Mouse (Mus musculus) embryonic facial prominence, embryonic 12.5 days (tissue): ENCODE data around the gene Vps9d1. TPM values are rescaled to one million over a fixed set of nuclear protein-coding genes. Genes with fewer than 3 reads are reported as not detected.
"Not testable (repeated sequence)": the region's sequence is repeated elsewhere in the genome, so short reads cannot be mapped to it uniquely, and the experiment has no call there.

Experiments used
- ATAC-seq: fragments of 200-750 bp; cut with Nextera tagmentation; 2 replicates; pipeline ENCODE4 v1.8.0; 2017; ENCODE audit not compliant: insufficient number of reproducible peaks, insufficient read depth, low FRiP score, low TSS enrichment
- H3K27ac ChIP-seq: fragments of 300-500 bp; sonication (generic); 2 replicates; pipeline ENCODE4 v1.5.1; 2016; ENCODE audit warnings: mild to moderate bottlenecking
- H3K27me3 ChIP-seq: fragments of 300-500 bp; sonication (generic); 2 replicates; pipeline ENCODE4 v1.6.1; 2016; ENCODE audit warnings: mild to moderate bottlenecking, moderate library complexity
- H3K36me3 ChIP-seq: fragments of 300-500 bp; sonication (generic); 2 replicates; pipeline ENCODE4 v1.6.1; 2016; ENCODE audit warnings: mild to moderate bottlenecking
- H3K4me1 ChIP-seq: fragments of 300-500 bp; sonication (generic); 2 replicates; pipeline ENCODE4 v1.6.1; 2016
- H3K4me2 ChIP-seq: fragments of 300-500 bp; sonication (generic); replicated peaks from 2 replicates; pipeline ENCODE4 v1.6.1; 2016; ENCODE audit warnings: mild to moderate bottlenecking, moderate library complexity
- H3K4me3 ChIP-seq: fragments of 300-500 bp; sonication (generic); 2 replicates; pipeline ENCODE4 v1.5.1; 2016; ENCODE audit warnings: mild to moderate bottlenecking
- H3K9ac ChIP-seq: fragments of 300-500 bp; sonication (generic); 2 replicates; pipeline ENCODE4 v1.6.1; 2016; ENCODE audit warnings: mild to moderate bottlenecking, moderate library complexity
- H3K9me3 ChIP-seq: fragments of 300-500 bp; sonication (generic); 2 replicates; pipeline ENCODE4 v1.6.1; 2016; ENCODE audit warnings: mild to moderate bottlenecking, moderate library complexity
- WGBS: fragments of 180-500 bp; shearing (Covaris S2); methylation state at CpG from one replicate; pipeline ENCODE4 v1.1.7; 2016; 5-methylcytosine and 5-hydroxymethylcytosine counted together
- polyA plus RNA-seq: library from polyadenylated mRNA; unstranded; fragments of >200 nt; fragmentation: Nextera tagmentation; extraction: Ambion mirVana; gene quantifications from 2 replicates; pipeline ENCODE4 v1.2.1, GENCODE M21; 2016

Gene Vps9d1
- polyA plus RNA-seq, 1 experiment from 2014 or later: 35.1 TPM

DNA sequence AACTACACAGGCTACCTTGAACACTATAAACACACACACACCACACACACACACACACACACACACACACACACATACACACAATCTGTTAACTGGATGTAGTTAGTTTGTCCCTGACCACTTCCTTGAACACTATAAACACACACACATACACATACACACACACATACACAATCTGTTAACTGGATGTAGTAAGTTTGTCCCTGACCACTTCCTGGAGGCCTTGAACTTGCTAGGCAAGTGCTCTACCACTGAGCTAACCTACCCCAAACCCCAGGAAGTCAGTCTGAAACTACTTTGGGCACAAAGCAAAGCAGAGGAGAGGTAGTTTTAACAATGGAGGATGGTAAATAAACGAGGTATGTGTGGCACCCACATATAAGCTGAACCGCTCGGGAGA is 50.6 kb downstream of the Vps9d1 start:
- H3K27me3 ChIP-seq: no peaks in the 10 kb centered on the region
- peaks cover 37% of the 10 kb centered on the region for H3K36me3 ChIP-seq
- H3K4me1 ChIP-seq: no peaks in the 10 kb centered on the region
- ATAC-seq: no peak
- no peaks in the 10 kb centered on the region for H3K9me3 ChIP-seq
- H3K27ac ChIP-seq: no peak overlapping the region
- H3K4me2 ChIP-seq: no peak overlapping the region
- WGBS: 82% methylated on average over 3 of the region's 3 CpGs
- no peak overlapping the region for H3K9ac ChIP-seq
- H3K4me3 ChIP-seq: no peak overlapping the region

DNA sequence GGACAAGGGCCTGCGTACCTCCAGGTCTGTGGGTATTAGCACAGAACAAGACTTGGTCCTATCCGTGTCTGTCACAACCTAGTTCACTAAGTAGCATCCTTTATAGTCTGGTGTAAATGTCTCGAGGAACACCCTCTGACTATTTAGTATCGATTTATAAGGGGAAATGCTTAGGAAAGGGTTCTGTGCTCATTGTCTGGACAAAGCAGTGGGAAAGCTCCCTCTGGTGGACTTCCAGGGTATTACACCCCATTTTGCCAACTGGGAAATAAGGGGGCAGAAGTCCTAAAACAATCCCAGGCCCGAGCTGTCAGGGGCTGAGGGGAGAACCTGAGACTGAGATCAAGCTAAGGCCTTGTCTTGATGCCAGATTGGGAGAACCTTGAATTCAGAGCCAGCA is 51.9 kb downstream of the Vps9d1 start:
- 32% methylated on average over 5 of the region's 5 CpGs for WGBS
- Histone ChIP-seq H3K9me3 (no peaks in the 10 kb centered on the region), H3K4me1 (no peaks in the 10 kb centered on the region), H3K4me3 (no peak overlapping the region), H3K27me3 (no peaks in the 10 kb centered on the region), H3K27ac (no peak overlapping the region), H3K36me3 (peaks cover 24% of the 10 kb centered on the region), H3K9ac (no peak overlapping the region), H3K4me2 (no peak overlapping the region)
- ATAC-seq: no peak

DNA sequence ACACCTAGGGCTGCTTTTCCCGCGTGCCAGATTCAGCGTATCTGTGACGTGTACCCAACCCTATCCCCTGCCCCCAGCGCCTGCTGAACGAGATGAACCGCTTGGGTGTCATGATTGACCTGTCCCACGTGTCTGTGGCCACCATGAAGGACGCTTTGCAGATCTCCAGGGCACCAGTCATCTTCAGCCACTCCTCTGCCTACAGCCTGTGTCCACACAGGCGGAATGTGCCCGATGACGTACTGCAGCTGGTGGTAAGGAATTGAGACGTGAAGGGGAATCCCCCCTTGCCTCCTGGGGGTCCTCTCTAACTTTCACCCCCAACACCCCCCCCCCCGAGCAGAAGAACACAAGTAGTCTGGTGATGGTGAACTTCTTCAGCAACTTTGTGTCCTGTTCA is 54.3 kb downstream of the Vps9d1 start:
- no peaks in the 10 kb centered on the region for H3K4me1 ChIP-seq
- 71% methylated on average over 14 of the region's 14 CpGs for WGBS
- H3K9ac ChIP-seq: no peak overlapping the region
- no peaks in the 10 kb centered on the region for H3K9me3 ChIP-seq
- peaks cover 5% of the 10 kb centered on the region; the same call in 1 of the 2 replicates for H3K36me3 ChIP-seq
- no peak overlapping the region for H3K27ac ChIP-seq
- H3K4me2 ChIP-seq: no peak overlapping the region
- H3K4me3 ChIP-seq: no peak overlapping the region
- ATAC-seq: no peak
- no peaks in the 10 kb centered on the region for H3K27me3 ChIP-seq

DNA sequence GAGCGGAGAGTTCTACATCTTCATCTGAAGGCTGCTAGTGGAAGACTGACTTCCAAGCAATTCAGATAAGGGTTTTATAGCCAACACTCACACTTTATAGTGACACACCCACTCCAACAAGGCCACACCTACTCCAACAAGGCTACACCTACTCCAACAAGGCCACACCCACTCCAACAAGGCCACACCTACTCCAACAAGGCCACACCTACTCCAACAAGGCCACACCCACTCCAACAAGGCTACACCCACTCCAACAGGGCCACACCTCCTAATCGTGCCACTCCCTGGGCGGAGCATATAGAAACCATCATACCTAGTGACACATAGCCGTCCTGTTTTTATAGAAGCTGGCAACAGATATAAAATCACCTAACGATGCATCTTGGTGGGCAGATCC is 57.1 kb downstream of the Vps9d1 start:
- H3K9ac ChIP-seq, H3K36me3 ChIP-seq, ATAC-seq, H3K9me3 ChIP-seq, H3K27me3 ChIP-seq, H3K4me3 ChIP-seq, H3K27ac ChIP-seq, H3K4me1 ChIP-seq, H3K4me2 ChIP-seq: not testable (repeated sequence)
- WGBS: 70% methylated on average over 5 of the region's 5 CpGs

DNA sequence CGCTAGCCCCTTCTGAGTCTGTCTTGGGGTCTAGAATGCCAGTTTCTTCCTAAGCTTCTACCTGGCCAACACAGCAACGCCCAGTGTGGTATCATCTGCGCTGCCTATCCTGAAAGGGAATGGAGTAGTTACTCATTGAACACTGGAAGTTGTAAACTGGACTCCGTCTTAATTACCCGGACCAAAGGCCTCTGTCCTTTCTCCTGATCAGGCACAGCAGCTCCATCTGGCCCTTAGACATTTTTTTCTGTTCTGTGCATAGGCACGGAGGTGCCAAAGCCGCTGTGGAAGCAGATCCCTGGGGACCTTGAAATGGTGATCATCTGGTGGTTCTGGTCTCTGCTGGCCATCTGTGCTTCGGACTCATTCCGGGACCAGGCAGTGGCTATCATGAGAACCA is 60.4 kb downstream of the Vps9d1 start:
- no peaks in the 10 kb centered on the region for H3K9me3 ChIP-seq
- ATAC-seq: no peak
- H3K36me3 ChIP-seq: no peaks in the 10 kb centered on the region
- H3K9ac ChIP-seq: no peak overlapping the region
- 84% methylated on average over 9 of the region's 9 CpGs for WGBS
- H3K27ac ChIP-seq: no peak overlapping the region
- H3K4me1 ChIP-seq: no peaks in the 10 kb centered on the region
- no peak overlapping the region for H3K4me2 ChIP-seq
- no peaks in the 10 kb centered on the region for H3K27me3 ChIP-seq
- no peak overlapping the region for H3K4me3 ChIP-seq

Other genes starting within 250 kb of the Vps9d1 start
- gene Ankrd11, start 212.1 kb downstream of the Vps9d1 start, polyA plus RNA-seq: 73.1 and 102 TPM in 2 replicates
- gene Spg7, start 191.4 kb downstream of the Vps9d1 start, polyA plus RNA-seq: 55.5 and 58.2 TPM in 2 replicates
- gene Rpl13, start 152.0 kb downstream of the Vps9d1 start, polyA plus RNA-seq: 1,455 and 1,462 TPM in 2 replicates
- gene Cpne7, start 137.0 kb downstream of the Vps9d1 start, polyA plus RNA-seq: 0.59 and 1.4 TPM in 2 replicates
- gene Sult5a1, start 96.0 kb downstream of the Vps9d1 start, polyA plus RNA-seq: 19.2 and 24.1 TPM in 2 replicates
- 1.6 and 2.3 TPM in 2 replicates for gene Dpep1, start 68.1 kb downstream of the Vps9d1 start, polyA plus RNA-seq
- gene Chmp1a, start 41.6 kb downstream of the Vps9d1 start, polyA plus RNA-seq: 142 and 152 TPM in 2 replicates
- gene Spata33, start 41.5 kb downstream of the Vps9d1 start, polyA plus RNA-seq: 5.9 and 7.0 TPM in 2 replicates
- 38.5 and 40.6 TPM in 2 replicates for gene Cdk10, start 29.5 kb downstream of the Vps9d1 start, polyA plus RNA-seq
- 2.9 and 3.3 TPM in 2 replicates for gene Spata2l, start 18.1 kb downstream of the Vps9d1 start, polyA plus RNA-seq
- gene Zfp276, start 153 bp downstream of the Vps9d1 start, polyA plus RNA-seq: 34.3 and 36.6 TPM in 2 replicates
- gene Fanca, start 64.2 kb upstream of the Vps9d1 start, polyA plus RNA-seq: 31.9 and 34.0 TPM in 2 replicates
- gene Spire2, start 78.4 kb upstream of the Vps9d1 start, polyA plus RNA-seq: 5.1 and 6.3 TPM in 2 replicates
- gene Tcf25, start 119.4 kb upstream of the Vps9d1 start, polyA plus RNA-seq: 172 and 186 TPM in 2 replicates
- 0.15 and 0.17 TPM in 2 replicates for gene Mc1r, start 152.8 kb upstream of the Vps9d1 start, polyA plus RNA-seq
- 147 and 201 TPM in 2 replicates for gene Tubb3, start 157.1 kb upstream of the Vps9d1 start, polyA plus RNA-seq
- 42.2 and 42.7 TPM in 2 replicates for gene Def8, start 169.2 kb upstream of the Vps9d1 start, polyA plus RNA-seq
- 62.1 and 66.6 TPM in 2 replicates for gene Afg3l1, start 223.6 kb upstream of the Vps9d1 start, polyA plus RNA-seq